Mouse (Mus musculus) testis, adult 2 months (tissue): ENCODE measurements around the gene Glrx. TPM values are rescaled to one million over a fixed set of nuclear protein-coding genes. Genes with fewer than 3 reads are reported as not detected.
"Not testable (repeated sequence)": the region's sequence is repeated elsewhere in the genome, so short reads cannot be mapped to it uniquely, and the experiment has no call there.

ENCODE experiments used
- H3K27ac ChIP-seq: fragments of 200-500 bp; 2 replicates; pipeline ENCODE4 v1.5.1; 2012; ENCODE audit warnings: low read depth, low read length; ENCODE audit not compliant: control insufficient read depth, insufficient read depth
- H3K27me3 ChIP-seq: fragments of 200-500 bp; 2 replicates; pipeline ENCODE4 v1.6.1; 2012; ENCODE audit warnings: mild to moderate bottlenecking, low read length, moderate library complexity; ENCODE audit not compliant: control insufficient read depth, insufficient read depth
- H3K36me3 ChIP-seq: fragments of 200-500 bp; 2 replicates; pipeline ENCODE4 v1.6.1; 2012; ENCODE audit warnings: mild to moderate bottlenecking, low read length; ENCODE audit not compliant: control insufficient read depth, insufficient read depth
- H3K4me1 ChIP-seq: fragments of 200-500 bp; 2 replicates; pipeline ENCODE4 v1.6.1; 2012; ENCODE audit warnings: low read length; ENCODE audit not compliant: control insufficient read depth, insufficient read depth
- H3K4me3 ChIP-seq: fragments of 200-500 bp; 2 replicates; pipeline ENCODE4 v1.5.1; 2012; ENCODE audit warnings: low read depth, mild to moderate bottlenecking, low read length, moderate library complexity, mixed read lengths; ENCODE audit not compliant: control insufficient read depth
- CTCF ChIP-seq: fragments of 200-500 bp; IDR thresholded peaks from 2 replicates; pipeline ENCODE4 v1.5.1; 2012; ENCODE audit warnings: low read depth, mild to moderate bottlenecking, inconsistent platforms, low read length, moderate library complexity; ENCODE audit not compliant: control insufficient read depth, insufficient read depth, insufficient replicate concordance
- POLR2A ChIP-seq: fragments of 200-500 bp; IDR thresholded peaks from 2 replicates; pipeline ENCODE4 v1.6.1; 2012; ENCODE audit warnings: low read depth, mild to moderate bottlenecking, inconsistent platforms, low read length, moderate library complexity; ENCODE audit not compliant: control insufficient read depth
- polyA plus RNA-seq: library from polyadenylated mRNA; depleted of rRNA; stranded (reverse); fragments of >200 nt; gene quantifications from 2 replicates; pipeline ENCODE4 v1.2.3, GENCODE M21; 2012

Glrx gene
- polyA plus RNA-seq, 1 experiment: 4.3 TPM

GRCm38 (mm10) chr13:75807969-75808368, 31.7 kb upstream of the Glrx start:
- H3K27me3 ChIP-seq: no peaks in the 10 kb centered on the region
- no peaks in the 10 kb centered on the region for H3K4me1 ChIP-seq
- no peaks in the 10 kb centered on the region for H3K36me3 ChIP-seq
- TF ChIP-seq POLR2A: no peak
- no peak for TF ChIP-seq CTCF
- H3K27ac ChIP-seq: no peak overlapping the region
- no peak overlapping the region for H3K4me3 ChIP-seq

- H3K4me3 ChIP-seq: no peak overlapping the region
- no peaks in the 10 kb centered on the region for H3K4me1 ChIP-seq
- TF ChIP-seq CTCF (no peak), POLR2A (no peak)
- H3K27ac ChIP-seq: no peak overlapping the region
- H3K27me3 ChIP-seq: no peaks in the 10 kb centered on the region
- H3K36me3 ChIP-seq: no peaks in the 10 kb centered on the region
These were observed 29.7 kb upstream of the Glrx start for GRCm38 (mm10) chr13:75809957-75810356.

GRCm38 (mm10) chr13:75817183-75817582, 22.5 kb upstream of the Glrx start:
- Histone ChIP-seq H3K4me3 (no peak overlapping the region), H3K27me3 (no peaks in the 10 kb centered on the region), H3K36me3 (no peaks in the 10 kb centered on the region), H3K27ac (no peak overlapping the region), H3K4me1 (no peaks in the 10 kb centered on the region)
- TF ChIP-seq POLR2A: no peak
- TF ChIP-seq CTCF: no peak

- H3K4me3 ChIP-seq: no peak overlapping the region
- H3K27ac ChIP-seq: no peak overlapping the region
- H3K27me3 ChIP-seq: no peaks in the 10 kb centered on the region
- no peaks in the 10 kb centered on the region for H3K4me1 ChIP-seq
- TF ChIP-seq POLR2A (no peak), CTCF (no peak)
- H3K36me3 ChIP-seq: no peaks in the 10 kb centered on the region
These were observed 21.2 kb upstream of the Glrx start for GRCm38 (mm10) chr13:75818486-75818885.

GRCm38 (mm10) chr13:75818945-75819706, 20.5 kb upstream of the Glrx start:
- Histone ChIP-seq H3K4me3 (no peak overlapping the region), H3K4me1 (no peaks in the 10 kb centered on the region), H3K27ac (no peak overlapping the region), H3K36me3 (no peaks in the 10 kb centered on the region), H3K27me3 (no peaks in the 10 kb centered on the region)
- TF ChIP-seq POLR2A (no peak), CTCF (no peak)

- Histone ChIP-seq H3K4me3 (no peak overlapping the region), H3K36me3 (no peaks in the 10 kb centered on the region), H3K27ac (no peak overlapping the region), H3K27me3 (no peaks in the 10 kb centered on the region), H3K4me1 (no peaks in the 10 kb centered on the region)
- TF ChIP-seq POLR2A (no peak), CTCF (no peak)
These were observed 19.8 kb upstream of the Glrx start for GRCm38 (mm10) chr13:75819898-75820297.

GRCm38 (mm10) chr13:75822366-75822765, 17.3 kb upstream of the Glrx start:
- H3K27ac ChIP-seq, H3K4me3 ChIP-seq, H3K36me3 ChIP-seq, H3K4me1 ChIP-seq, H3K27me3 ChIP-seq: not testable (repeated sequence)

GRCm38 (mm10) chr13:75823201-75823600, 16.5 kb upstream of the Glrx start:
- H3K27me3 ChIP-seq: no peaks in the 10 kb centered on the region
- H3K4me1 ChIP-seq: no peaks in the 10 kb centered on the region
- H3K4me3 ChIP-seq: no peak overlapping the region
- H3K27ac ChIP-seq: no peak overlapping the region
- H3K36me3 ChIP-seq: no peaks in the 10 kb centered on the region
- no peak for TF ChIP-seq POLR2A
- no peak for TF ChIP-seq CTCF
